Mouse (Mus musculus): ENCODE measurements at regions not wholly inside any gene's neighbourhood (a gene's known extent, or its start where the extent isn't known, plus 50 kb on each side); places are given as distances from the start of the nearest gene placed in this dataset.

DNA sequence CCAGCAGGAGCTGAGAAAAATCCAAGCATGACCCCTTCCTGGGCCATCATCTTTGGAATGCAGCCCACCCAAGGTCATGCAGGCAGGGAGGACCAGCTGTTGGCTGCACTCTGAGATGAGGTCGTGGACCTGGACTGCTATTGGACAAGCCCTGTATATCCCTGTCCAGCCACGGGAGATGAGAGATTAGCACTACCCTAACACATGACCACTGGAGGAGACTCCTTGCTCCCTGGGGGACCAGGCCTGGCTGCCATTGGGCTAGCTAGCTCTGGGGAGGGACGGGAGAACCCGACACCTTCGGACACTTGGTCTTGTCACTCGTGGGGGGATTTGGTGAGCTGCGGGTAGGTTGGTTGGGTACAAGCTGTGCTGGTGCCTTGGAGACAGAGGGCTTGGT lies 105.4 kb downstream of the Mn1 start:
- TF ChIP-seq CHD2 (IDR thresholded peaks at IDR 0.05; ENCODE audit: low read depth, low read length): no peak
- no peak for TF ChIP-seq HCFC1 (IDR thresholded peaks at IDR 0.05; ENCODE audit: borderline replicate concordance, insufficient read depth, low read length)
- no peak for TF ChIP-seq MAFK (IDR thresholded peaks at IDR 0.05; ENCODE audit: insufficient read depth, low read depth, low read length)

Data from ES-E14 (cell line).